Mouse (Mus musculus): ENCODE data around the gene Coa5. TPM values are rescaled to one million over a fixed set of nuclear protein-coding genes. Genes with fewer than 3 reads are reported as not detected.

The Coa5 gene
- total and polyA plus RNA-seq, 3 experiments = 43.8 to 79.8 (median 62.8) TPM

DNA sequence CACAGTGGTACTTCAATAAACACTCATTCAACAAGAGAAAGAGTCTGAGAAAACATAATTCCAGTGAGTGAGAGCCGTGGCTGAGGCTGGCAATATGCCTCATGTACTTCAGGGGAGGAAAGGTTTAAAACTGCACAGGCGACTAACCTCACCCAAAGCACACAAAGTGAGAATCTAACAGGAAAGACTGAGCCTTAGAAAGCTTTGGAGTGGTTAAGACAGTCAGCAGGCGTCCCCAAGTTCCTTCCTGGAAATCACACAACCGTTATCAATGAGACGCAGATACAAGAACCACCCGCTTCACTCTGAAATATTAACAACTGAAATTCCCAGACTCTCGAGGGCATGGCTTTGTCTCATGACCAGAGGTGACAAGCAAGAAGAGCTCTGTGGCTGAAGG, 48.5 kb upstream of the Coa5 start:
- TF ChIP-seq ZKSCAN1 (IDR thresholded peaks at IDR 0.05; ENCODE audit: borderline replicate concordance, low read depth, low read length) (no peak), MEF2A (IDR thresholded peaks at IDR 0.05; ENCODE audit: borderline replicate concordance, low read depth, low read length) (no peak), MYC (IDR thresholded peaks at IDR 0.05; ENCODE audit: low read depth, low read length) (no peak), POLR2AphosphoS2 (IDR thresholded peaks at IDR 0.05; ENCODE audit: low read depth, low read length) (no peak), MAFK (IDR thresholded peaks at IDR 0.05; ENCODE audit: insufficient replicate concordance, low read length) (no peak), ZNF384 (IDR thresholded peaks at IDR 0.05; ENCODE audit: low read depth, low read length) (no peak), USF1 (IDR thresholded peaks at IDR 0.05; ENCODE audit: low read depth, low read length) (no peak)
- peaks cover 24% of the 10 kb centered on the region for H3K79me2 ChIP-seq (replicated peaks; ENCODE audit: control insufficient read depth, extremely low read depth, insufficient read depth, poor library complexity, severe bottlenecking)
- H3K4me2 ChIP-seq (ENCODE audit: insufficient read depth, low read depth, poor library complexity, severe bottlenecking) = peak overlapping the region; percentile 98
- peaks cover 13 to 73% of the 10 kb centered on the region in 2 experiments for H3K4me1 ChIP-seq (ENCODE audit: control insufficient read depth in 1 of 2, insufficient read depth in 2 of 2)
- H3K9me3 ChIP-seq (replicated peaks; ENCODE audit: low read length) = no peaks in the 10 kb centered on the region
- H3K4me3 ChIP-seq (replicated peaks in 1 of 3; ENCODE audit: low read depth in 2 of 3, low read length in 2 of 3, poor library complexity in 1 of 3) = peak overlapping the region; percentile 37 to 60 (median 42)
- peak overlapping the region; percentile 89 for H3K27ac ChIP-seq (ENCODE audit: insufficient read depth, low read depth)
- in situ Hi-C loops (cut with MboI; ENCODE audit: low pct_ligation_motif_present, low pct_unique_long_range_greater_than_20kb, low sequenced_read_pairs) = no loop called here
- H3K9ac ChIP-seq (ENCODE audit: insufficient read depth, low read depth) = peak overlapping the region; percentile 92
- dilution Hi-C loops (cut with MboI; ENCODE audit: extremely low pct_ligation_motif_present, extremely low pct_unique_long_range_greater_than_20kb, low sequenced_read_pairs) = no loop called here
- H3K36me3 ChIP-seq (replicated peaks in 1 of 2; ENCODE audit: control insufficient read depth in 1 of 2, insufficient read depth in 1 of 2, low read length in 1 of 2) = peaks cover 7 to 23% of the 10 kb centered on the region in 2 experiments
- no peak for DNase-seq (ENCODE audit: extremely low read depth)
- H3K27me3 ChIP-seq (replicated peaks) = no peaks in the 10 kb centered on the region

DNA sequence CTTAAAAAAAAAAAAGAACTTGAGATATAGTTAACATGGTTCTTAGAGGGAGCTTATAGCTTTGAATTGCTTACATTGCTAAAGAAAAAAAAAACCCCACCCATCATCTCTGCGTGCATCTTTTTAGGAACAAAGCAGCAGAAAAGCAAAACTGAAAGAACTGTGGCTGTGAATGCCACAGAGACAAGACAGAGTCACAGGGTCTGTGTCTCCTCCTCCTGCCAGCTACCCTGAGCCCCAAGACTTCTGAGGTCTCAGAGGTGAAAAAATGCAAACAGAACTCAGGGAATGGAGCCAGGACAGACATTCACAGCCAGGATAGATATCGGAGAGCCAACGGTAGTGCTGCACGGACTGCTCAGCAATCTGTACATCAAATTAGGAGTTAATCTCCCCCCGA, 48.0 kb upstream of the Coa5 start:
- TF ChIP-seq NELFE (IDR thresholded peaks at IDR 0.05; ENCODE audit: low read depth, low read length) (no peak), MAZ (IDR thresholded peaks at IDR 0.05; ENCODE audit: low read depth, low read length) (no peak), GABPA (IDR thresholded peaks at IDR 0.05; ENCODE audit: insufficient replicate concordance, low read depth, low read length) (no peak), TBP (conservative IDR thresholded peaks at IDR 0.05; ENCODE audit: low read depth, low read length) (0 out of 2 replicates have a peak, but pooled peaks have one; percentile 42), MAX (IDR thresholded peaks at IDR 0.05; ENCODE audit: low read length) (peak; percentile 11; the same call in 1 of the 2 replicates), SIN3A (IDR thresholded peaks at IDR 0.05; ENCODE audit: low read length) (0 out of 2 replicates have a peak, but pooled peaks have one; percentile 29), ELF1 (IDR thresholded peaks at IDR 0.05; ENCODE audit: low read depth, low read length) (0 out of 2 replicates have a peak, but pooled peaks have one; percentile 6), ZNF384 (IDR thresholded peaks at IDR 0.05; ENCODE audit: low read depth, low read length) (peak; percentile 88), IRF4 (IDR thresholded peaks at IDR 0.05; ENCODE audit: low read depth, low read length) (peak; percentile 50; the same call in 1 of the 2 replicates), ETS1 (conservative IDR thresholded peaks at IDR 0.05; ENCODE audit: low read depth, low read length) (peak; percentile 36; the same call in 1 of the 2 replicates), POLR2A (IDR thresholded peaks at IDR 0.05; ENCODE audit: low read depth, low read length) (peak; percentile 51; the same call in 1 of the 2 replicates), TCF12 (IDR thresholded peaks at IDR 0.05; ENCODE audit: low read depth, low read length) (0 out of 2 replicates have a peak, but pooled peaks have one; percentile 32), ZMIZ1 (IDR thresholded peaks at IDR 0.05; ENCODE audit: low read depth, low read length) (no peak), EP300 (IDR thresholded peaks at IDR 0.05; ENCODE audit: low read length) (peak; percentile 49; the same call in 1 of the 2 replicates)
- no peak for DNase-seq (ENCODE audit: extremely low read depth)
- in situ Hi-C loops (cut with MboI; ENCODE audit: low pct_ligation_motif_present, low pct_unique_long_range_greater_than_20kb, low sequenced_read_pairs) = no loop called here
- Histone ChIP-seq H3K9ac (ENCODE audit: insufficient read depth, low read depth) (peak overlapping the region; percentile 92), H3K9me3 (replicated peaks; ENCODE audit: low read length) (no peaks in the 10 kb centered on the region), H3K27me3 (replicated peaks) (no peaks in the 10 kb centered on the region), H3K36me3 (replicated peaks in 1 of 2; ENCODE audit: control insufficient read depth in 1 of 2, insufficient read depth in 1 of 2, low read length in 1 of 2) (peaks cover 7 to 19% of the 10 kb centered on the region in 2 experiments), H3K4me1 (ENCODE audit: control insufficient read depth in 1 of 2, insufficient read depth in 2 of 2) (peaks cover 13 to 78% of the 10 kb centered on the region in 2 experiments), H3K79me2 (replicated peaks; ENCODE audit: control insufficient read depth, extremely low read depth, insufficient read depth, poor library complexity, severe bottlenecking) (peaks cover 24% of the 10 kb centered on the region), H3K4me3 (replicated peaks in 1 of 3; ENCODE audit: low read depth in 2 of 3, low read length in 2 of 3, poor library complexity in 1 of 3) (peak overlapping the region; percentile 37 to 60 (median 42)), H3K4me2 (ENCODE audit: insufficient read depth, low read depth, poor library complexity, severe bottlenecking) (peak overlapping the region; percentile 98), H3K27ac (ENCODE audit: insufficient read depth, low read depth) (peak overlapping the region; percentile 89)
- dilution Hi-C loops (cut with MboI; ENCODE audit: extremely low pct_ligation_motif_present, extremely low pct_unique_long_range_greater_than_20kb, low sequenced_read_pairs) = no loop called here
